Mouse (Mus musculus): ENCODE data around the gene Vps11. TPM values are rescaled to one million over a fixed set of nuclear protein-coding genes. Genes with fewer than 3 reads are reported as not detected.

The Vps11 gene
- polyA plus RNA-seq, 1 experiment from 2014 or later = 27.6 TPM

GRCm38 (mm10) chr9:44345570-44346433 is 15.7 kb downstream of the Vps11 start:
- H3K36me3 ChIP-seq (replicated peaks; ENCODE audit: control insufficient read depth, insufficient read depth, low read depth, low read length) = peaks cover 8% of the 10 kb centered on the region
- ATAC-seq (replicated peaks; ENCODE audit: insufficient number of reproducible peaks, low FRiP score, low TSS enrichment, low read depth) = no peak

GRCm38 (mm10) chr9:44343781-44344421 is 17.6 kb downstream of the Vps11 start, which contains the start of gene Hmbs:
Gene Hmbs, minus strand, starts transcription at chr9:44344228.
- Histone ChIP-seq H3K27me3 (ENCODE audit: control insufficient read depth, insufficient read depth, low read length) (no peaks in the 10 kb centered on the region), H3K36me3 (replicated peaks; ENCODE audit: control insufficient read depth, insufficient read depth, low read depth, low read length) (peaks cover 4% of the 10 kb centered on the region)

More at GRCm38 (mm10) chr9:44345570-44346433, 15.7 kb downstream of the Vps11 start:
- WGBS = 86% methylated on average over 6 of the region's 6 CpGs
- H3K9ac ChIP-seq (replicated peaks; ENCODE audit: low read length) = no peak overlapping the region
- H3K4me1 ChIP-seq (ENCODE audit: control insufficient read depth, insufficient read depth, low read length) = peaks cover 5% of the 10 kb centered on the region
- H3K27me3 ChIP-seq (ENCODE audit: control insufficient read depth, insufficient read depth, low read length) = no peaks in the 10 kb centered on the region
- no peak overlapping the region for H3K4me2 ChIP-seq (ENCODE audit: low read depth, low read length)
- H3K9me3 ChIP-seq (replicated peaks; ENCODE audit: control insufficient read depth, low read length) = no peaks in the 10 kb centered on the region
- H3K4me3 ChIP-seq (ENCODE audit: low read depth, low read length) = no peak overlapping the region
- no peak for DNase-seq (ENCODE audit: low spot score)
- H3K27ac ChIP-seq (replicated peaks; ENCODE audit: low read depth, low read length) = no peak overlapping the region

GRCm38 (mm10) chr9:44343290-44343689 is 18.2 kb downstream of the Vps11 start:
- ATAC-seq (replicated peaks; ENCODE audit: insufficient number of reproducible peaks, low FRiP score, low TSS enrichment, low read depth) = no peak
- H3K9ac ChIP-seq (replicated peaks; ENCODE audit: low read length) = peak overlapping the region; percentile 88
- H3K27ac ChIP-seq (replicated peaks; ENCODE audit: low read depth, low read length) = peak overlapping the region; percentile 95; the same call in 1 of the 2 replicates
- no peak for DNase-seq (ENCODE audit: low spot score)
- no peaks in the 10 kb centered on the region for H3K9me3 ChIP-seq (replicated peaks; ENCODE audit: control insufficient read depth, low read length)
- H3K36me3 ChIP-seq (replicated peaks; ENCODE audit: control insufficient read depth, insufficient read depth, low read depth, low read length) = peaks cover 7% of the 10 kb centered on the region
- H3K4me2 ChIP-seq (ENCODE audit: low read depth, low read length) = peak overlapping the region; percentile 73
- peaks cover 5% of the 10 kb centered on the region for H3K4me1 ChIP-seq (ENCODE audit: control insufficient read depth, insufficient read depth, low read length)
- WGBS = 8% methylated on average over 6 of the region's 6 CpGs
- H3K27me3 ChIP-seq (ENCODE audit: control insufficient read depth, insufficient read depth, low read length) = no peaks in the 10 kb centered on the region
- H3K4me3 ChIP-seq (ENCODE audit: low read depth, low read length) = peak overlapping the region; percentile 85

More at GRCm38 (mm10) chr9:44343781-44344421, 17.6 kb downstream of the Vps11 start, which contains the start of gene Hmbs:
- Histone ChIP-seq H3K4me2 (ENCODE audit: low read depth, low read length) (peak within 1 kb of the TSS; percentile 73), H3K4me3 (ENCODE audit: low read depth, low read length) (peak within 1 kb of the TSS; percentile 85), H3K9ac (replicated peaks; ENCODE audit: low read length) (peak within 1 kb of the TSS; percentile 88), H3K27ac (replicated peaks; ENCODE audit: low read depth, low read length) (peak within 1 kb of the TSS; percentile 95), H3K4me1 (ENCODE audit: control insufficient read depth, insufficient read depth, low read length) (peaks cover 5% of the 10 kb centered on the region), H3K9me3 (replicated peaks; ENCODE audit: control insufficient read depth, low read length) (no peaks in the 10 kb centered on the region)
- ATAC-seq (replicated peaks; ENCODE audit: insufficient number of reproducible peaks, low FRiP score, low TSS enrichment, low read depth) (peak; percentile 94), DNase-seq (ENCODE audit: low spot score) (peak; percentile 93)
- WGBS = under 1% methylated on average over 38 of the region's 39 CpGs

- H3K9ac ChIP-seq (replicated peaks; ENCODE audit: low read length) = no peak overlapping the region; the same call in 1 of the 2 replicates
- H3K4me3 ChIP-seq (ENCODE audit: low read depth, low read length) = no peak overlapping the region; the same call in 1 of the 2 replicates
- H3K4me2 ChIP-seq (ENCODE audit: low read depth, low read length) = peak overlapping the region; percentile 73; the same call in 1 of the 2 replicates
- peaks cover 5% of the 10 kb centered on the region for H3K4me1 ChIP-seq (ENCODE audit: control insufficient read depth, insufficient read depth, low read length)
- no peak overlapping the region for H3K27ac ChIP-seq (replicated peaks; ENCODE audit: low read depth, low read length)
- DNase-seq (ENCODE audit: low spot score) = no peak
- WGBS = 73% methylated on average over 1 of the region's 1 CpGs
- no peaks in the 10 kb centered on the region for H3K9me3 ChIP-seq (replicated peaks; ENCODE audit: control insufficient read depth, low read length)
- H3K36me3 ChIP-seq (replicated peaks; ENCODE audit: control insufficient read depth, insufficient read depth, low read depth, low read length) = 0 out of 2 replicates have a peak, but pooled peaks cover 3% of the 10 kb centered on the region
- no peaks in the 10 kb centered on the region for H3K27me3 ChIP-seq (ENCODE audit: control insufficient read depth, insufficient read depth, low read length)
- ATAC-seq (replicated peaks; ENCODE audit: insufficient number of reproducible peaks, low FRiP score, low TSS enrichment, low read depth) = no peak
Measured at GRCm38 (mm10) chr9:44342605-44343004, 18.9 kb downstream of the Vps11 start.

- Histone ChIP-seq H3K4me1 (ENCODE audit: control insufficient read depth, insufficient read depth, low read length) (peaks cover 5% of the 10 kb centered on the region), H3K27me3 (ENCODE audit: control insufficient read depth, insufficient read depth, low read length) (no peaks in the 10 kb centered on the region), H3K4me2 (ENCODE audit: low read depth, low read length) (no peak overlapping the region), H3K36me3 (replicated peaks; ENCODE audit: control insufficient read depth, insufficient read depth, low read depth, low read length) (peaks cover 3% of the 10 kb centered on the region; the same call in 1 of the 2 replicates), H3K9me3 (replicated peaks; ENCODE audit: control insufficient read depth, low read length) (no peaks in the 10 kb centered on the region), H3K9ac (replicated peaks; ENCODE audit: low read length) (no peak overlapping the region), H3K27ac (replicated peaks; ENCODE audit: low read depth, low read length) (no peak overlapping the region), H3K4me3 (ENCODE audit: low read depth, low read length) (no peak overlapping the region)
- DNase-seq (ENCODE audit: low spot score) (no peak), ATAC-seq (replicated peaks; ENCODE audit: insufficient number of reproducible peaks, low FRiP score, low TSS enrichment, low read depth) (no peak)
- 90% methylated on average over 3 of the region's 3 CpGs for WGBS
Measured at GRCm38 (mm10) chr9:44342173-44342572, 19.3 kb downstream of the Vps11 start.

GRCm38 (mm10) chr9:44341487-44341886 is 20.0 kb downstream of the Vps11 start:
- Histone ChIP-seq H3K27me3 (ENCODE audit: control insufficient read depth, insufficient read depth, low read length) (no peaks in the 10 kb centered on the region), H3K4me3 (ENCODE audit: low read depth, low read length) (peak overlapping the region; percentile 14; the same call in 1 of the 2 replicates), H3K4me1 (ENCODE audit: control insufficient read depth, insufficient read depth, low read length) (peaks cover 5% of the 10 kb centered on the region), H3K27ac (replicated peaks; ENCODE audit: low read depth, low read length) (no peak overlapping the region), H3K9ac (replicated peaks; ENCODE audit: low read length) (peak overlapping the region; percentile 4; the same call in 1 of the 2 replicates), H3K36me3 (replicated peaks; ENCODE audit: control insufficient read depth, insufficient read depth, low read depth, low read length) (peaks cover 3% of the 10 kb centered on the region; the same call in 1 of the 2 replicates), H3K4me2 (ENCODE audit: low read depth, low read length) (no peak overlapping the region), H3K9me3 (replicated peaks; ENCODE audit: control insufficient read depth, low read length) (no peaks in the 10 kb centered on the region)
- WGBS = 95% methylated on average over 5 of the region's 5 CpGs
- DNase-seq (ENCODE audit: low spot score) (no peak), ATAC-seq (replicated peaks; ENCODE audit: insufficient number of reproducible peaks, low FRiP score, low TSS enrichment, low read depth) (no peak)

GRCm38 (mm10) chr9:44338574-44338973 is 22.9 kb downstream of the Vps11 start:
- WGBS = 86% methylated on average over 5 of the region's 5 CpGs
- no peak overlapping the region for H3K27ac ChIP-seq (replicated peaks; ENCODE audit: low read depth, low read length)
- no peaks in the 10 kb centered on the region for H3K9me3 ChIP-seq (replicated peaks; ENCODE audit: control insufficient read depth, low read length)
- ATAC-seq (replicated peaks; ENCODE audit: insufficient number of reproducible peaks, low FRiP score, low TSS enrichment, low read depth) (no peak), DNase-seq (ENCODE audit: low spot score) (no peak)
- H3K4me2 ChIP-seq (ENCODE audit: low read depth, low read length) = no peak overlapping the region
- no peaks in the 10 kb centered on the region for H3K27me3 ChIP-seq (ENCODE audit: control insufficient read depth, insufficient read depth, low read length)
- H3K4me3 ChIP-seq (ENCODE audit: low read depth, low read length) = no peak overlapping the region
- H3K4me1 ChIP-seq (ENCODE audit: control insufficient read depth, insufficient read depth, low read length) = peaks cover 5% of the 10 kb centered on the region
- no peak overlapping the region for H3K9ac ChIP-seq (replicated peaks; ENCODE audit: low read length)
- H3K36me3 ChIP-seq (replicated peaks; ENCODE audit: control insufficient read depth, insufficient read depth, low read depth, low read length) = peaks cover 6% of the 10 kb centered on the region

All from embryonic facial prominence, embryonic 11.5 days (tissue).